14 mouse cellular contexts compared by ENCODE assay signal in the genomic region with DNA sequence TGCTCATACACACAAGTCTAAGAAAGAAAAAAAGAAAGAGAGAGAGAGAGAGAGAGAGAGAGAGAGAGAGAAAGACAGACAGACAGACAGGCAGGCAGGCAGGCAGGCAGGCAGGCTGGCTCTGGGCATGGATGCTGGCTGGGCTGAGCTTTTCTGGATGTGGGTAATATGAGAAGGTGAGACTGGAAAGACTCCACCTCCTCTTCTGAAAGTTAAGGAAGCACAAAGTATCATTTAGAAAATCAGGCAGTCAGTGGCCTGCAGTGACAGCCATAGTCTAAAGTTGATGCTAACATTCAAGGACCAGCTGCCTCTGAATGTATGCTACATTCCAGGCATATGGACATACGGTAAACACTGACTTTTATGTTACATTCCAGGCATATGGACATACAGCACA. TPM values are rescaled to one million over a fixed set of nuclear protein-coding genes. Genes with fewer than 3 reads are reported as not detected.
DNase-seq lines count a peak whose midpoint lies in the region; ATAC-seq and TF ChIP-seq lines count a peak whose summit lies in the region.
"Had no signal": no experiment of that assay in that cellular context is flagged by ENCODE, and none has a peak within 500 bp of the region (broad histone marks: within the 10 kb centered on the region; RNA-seq: fewer than 3 reads in every experiment).

No protein-coding gene starts in this region.

- H3K36me3 ChIP-seq in forebrain, embryonic 10.5 days (replicated peaks): peaks cover 36% of the 10 kb centered on the region
- H3K36me3 ChIP-seq in forebrain, embryonic 12.5 days (replicated peaks): peaks cover 26% of the 10 kb centered on the region
- H3K36me3 ChIP-seq in liver, postnatal 0 days (replicated peaks; ENCODE audit: insufficient read depth, low read length): peaks cover 18% of the 10 kb centered on the region
- peaks cover 19% of the 10 kb centered on the region for H3K36me3 ChIP-seq in liver, embryonic 11.5 days (ENCODE audit: control insufficient read depth, insufficient read depth, low read length)
- H3K36me3 ChIP-seq in limb, embryonic 12.5 days: peaks cover 25% of the 10 kb centered on the region

- DNase-seq in forebrain, embryonic 10.5 days (ENCODE audit: extremely low spot score, low spot score): no peak
- DNase-seq in liver, postnatal 0 days: no peak
- DNase-seq in liver, embryonic 11.5 days (ENCODE audit: low spot score): no peak
- peak; percentile 50 for DNase-seq in embryo, embryonic 11 days
- DNase-seq in cerebellum, adult 11 months: no peak
- DNase-seq: adrenal gland, postnatal 10 days; cerebellum, adult 18-20 months had no signal

- no peaks in the 10 kb centered on the region for H3K27me3 ChIP-seq in forebrain, embryonic 10.5 days (ENCODE audit: poor library complexity, severe bottlenecking)
- H3K27me3 ChIP-seq in forebrain, embryonic 12.5 days: no peaks in the 10 kb centered on the region
- H3K27me3 ChIP-seq in liver, postnatal 0 days (ENCODE audit: insufficient read depth, low read length): no peaks in the 10 kb centered on the region
- no peaks in the 10 kb centered on the region for H3K27me3 ChIP-seq in liver, embryonic 11.5 days (replicated peaks; ENCODE audit: control insufficient read depth, insufficient read depth, low read length)
- H3K27me3 ChIP-seq in limb, embryonic 12.5 days: no peaks in the 10 kb centered on the region
- H3K27me3 ChIP-seq: heart, embryonic 12.5 days; midbrain, embryonic 15.5 days had no signal

- H3K4me1 ChIP-seq in forebrain, embryonic 10.5 days: peaks cover 38% of the 10 kb centered on the region
- peaks cover 27% of the 10 kb centered on the region for H3K4me1 ChIP-seq in forebrain, embryonic 12.5 days
- peaks cover 5% of the 10 kb centered on the region for H3K4me1 ChIP-seq in liver, postnatal 0 days (ENCODE audit: insufficient read depth)
- peaks cover 14% of the 10 kb centered on the region for H3K4me1 ChIP-seq in liver, embryonic 11.5 days (replicated peaks; ENCODE audit: control insufficient read depth, insufficient read depth, low read length)
- peaks cover 43% of the 10 kb centered on the region for H3K4me1 ChIP-seq in limb, embryonic 12.5 days (replicated peaks)

- 88% methylated on average over 1 of the region's 1 CpGs for WGBS in forebrain, embryonic 10.5 days
- WGBS in forebrain, embryonic 12.5 days: 78% methylated on average over 1 of the region's 1 CpGs
- 82% methylated on average over 1 of the region's 1 CpGs for WGBS in liver, postnatal 0 days (ENCODE audit: insufficient replicate concordance)
- 81% methylated on average over 1 of the region's 1 CpGs for WGBS in liver, embryonic 11.5 days
- WGBS in limb, embryonic 12.5 days: 27% methylated on average over 1 of the region's 1 CpGs

- H3K4me3 ChIP-seq in forebrain, embryonic 10.5 days: no peak overlapping the region
- H3K4me3 ChIP-seq in forebrain, embryonic 12.5 days (replicated peaks): no peak overlapping the region
- H3K4me3 ChIP-seq in liver, postnatal 0 days (ENCODE audit: low read depth, low read length): no peak overlapping the region
- no peak overlapping the region for H3K4me3 ChIP-seq in liver, embryonic 11.5 days (ENCODE audit: low read depth, low read length)
- no peak overlapping the region for H3K4me3 ChIP-seq in limb, embryonic 12.5 days (replicated peaks)
- H3K4me3 ChIP-seq: heart, embryonic 12.5 days; midbrain, embryonic 15.5 days had no signal

- ATAC-seq in forebrain, embryonic 12.5 days (ENCODE audit: low FRiP score): no peak
- ATAC-seq in liver, postnatal 0 days: no peak
- ATAC-seq in liver, embryonic 11.5 days (replicated peaks; ENCODE audit: low FRiP score): no peak
- no peak for ATAC-seq in limb, embryonic 12.5 days (ENCODE audit: insufficient number of reproducible peaks, insufficient read depth, low FRiP score, low TSS enrichment, low read depth)
- no peak for ATAC-seq in monocyte, adult 5-6 weeks (replicated peaks; ENCODE audit: insufficient number of reproducible peaks, low FRiP score, low TSS enrichment, poor library complexity, severe bottlenecking)
- ATAC-seq: inflammation-experienced regulatory T-cells, adult 6 months; midbrain, embryonic 15.5 days had no signal

- H3K9ac ChIP-seq in forebrain, embryonic 12.5 days: no peak overlapping the region
- H3K9ac ChIP-seq in liver, postnatal 0 days (replicated peaks): no peak overlapping the region
- H3K9ac ChIP-seq in liver, embryonic 11.5 days (ENCODE audit: low read depth, low read length): no peak overlapping the region
- H3K9ac ChIP-seq in limb, embryonic 12.5 days (replicated peaks): peak overlapping the region; percentile 40; the same call in 1 of the 2 replicates
- H3K9ac ChIP-seq: heart, embryonic 12.5 days; midbrain, embryonic 15.5 days had no signal

- TF ChIP-seq CTCF in liver, postnatal 0 days (IDR thresholded peaks at IDR 0.05; ENCODE audit: low read depth): no peak

- no peak for TF ChIP-seq EP300 in liver, postnatal 0 days (IDR thresholded peaks at IDR 0.05; ENCODE audit: low read depth)

- H3K4me2 ChIP-seq in forebrain, embryonic 12.5 days: no peak overlapping the region
- no peak overlapping the region for H3K4me2 ChIP-seq in liver, postnatal 0 days (ENCODE audit: low read depth, low read length)
- H3K4me2 ChIP-seq in liver, embryonic 11.5 days: no peak overlapping the region
- H3K4me2 ChIP-seq in limb, embryonic 12.5 days: peak overlapping the region; percentile 35
- H3K4me2 ChIP-seq: heart, embryonic 12.5 days; midbrain, embryonic 15.5 days had no signal

- H3K27ac ChIP-seq in forebrain, embryonic 10.5 days: peak overlapping the region; percentile 15; the same call in 1 of the 2 replicates
- no peak overlapping the region for H3K27ac ChIP-seq in forebrain, embryonic 12.5 days
- peak overlapping the region; percentile 56; the same call in 1 of the 2 replicates for H3K27ac ChIP-seq in liver, postnatal 0 days (ENCODE audit: low read depth)
- H3K27ac ChIP-seq in liver, embryonic 11.5 days (ENCODE audit: low read depth, low read length): no peak overlapping the region
- peak overlapping the region; percentile 88 for H3K27ac ChIP-seq in limb, embryonic 12.5 days
- H3K27ac ChIP-seq: midbrain, embryonic 15.5 days had no signal

- no peaks in the 10 kb centered on the region for H3K9me3 ChIP-seq in forebrain, embryonic 10.5 days
- no peaks in the 10 kb centered on the region for H3K9me3 ChIP-seq in forebrain, embryonic 12.5 days
- no peaks in the 10 kb centered on the region for H3K9me3 ChIP-seq in liver, postnatal 0 days (ENCODE audit: low read length)
- H3K9me3 ChIP-seq in liver, embryonic 11.5 days (ENCODE audit: control insufficient read depth, low read length): no peaks in the 10 kb centered on the region
- no peaks in the 10 kb centered on the region for H3K9me3 ChIP-seq in limb, embryonic 12.5 days
- H3K9me3 ChIP-seq: heart, embryonic 12.5 days; midbrain, embryonic 15.5 days had no signal

RNA-seq across cellular contexts. Expression of a gene that starts 11.5 kb away (rescaled TPM):
- polyA plus RNA-seq in forebrain, embryonic 10.5 days (2016; fragmentation: Nextera tagmentation; extraction: Ambion mirVana): 146 and 150 TPM in 2 replicates
- 163 and 165 TPM in 2 replicates for polyA plus RNA-seq in forebrain, embryonic 12.5 days (2016; fragmentation: Nextera tagmentation; extraction: Ambion mirVana)
- polyA plus RNA-seq in liver, postnatal 0 days (2015; fragmentation: Nextera tagmentation; extraction: Ambion mirVana): 41.1 and 42.2 TPM in 2 replicates
- polyA plus RNA-seq in liver, embryonic 11.5 days (2014; fragmentation: Nextera tagmentation; extraction: Ambion mirVana): 79.0 and 83.2 TPM in 2 replicates
- polyA plus RNA-seq in limb, embryonic 12.5 days (2016; fragmentation: Nextera tagmentation; extraction: Ambion mirVana): 149 and 160 TPM in 2 replicates
- total RNA-seq in monocyte, adult 5-6 weeks (2017): 75.1 to 125 TPM (median 91.9 TPM) in 3 replicates

RNA-seq across cellular contexts. Expression of a gene that starts 12.4 kb away (rescaled TPM):
- polyA plus RNA-seq in forebrain, embryonic 10.5 days (2016; fragmentation: Nextera tagmentation; extraction: Ambion mirVana): 0.38 and 0.84 TPM in 2 replicates
- 0.61 and 1.2 TPM in 2 replicates for polyA plus RNA-seq in forebrain, embryonic 12.5 days (2016; fragmentation: Nextera tagmentation; extraction: Ambion mirVana)
- polyA plus RNA-seq in liver, postnatal 0 days (2015; fragmentation: Nextera tagmentation; extraction: Ambion mirVana): 0.17 TPM in 1 of 2 replicates, not detected in the other
- 0.53 TPM in 1 of 2 replicates, not detected in the other for polyA plus RNA-seq in liver, embryonic 11.5 days (2014; fragmentation: Nextera tagmentation; extraction: Ambion mirVana)
- polyA plus RNA-seq in limb, embryonic 12.5 days (2016; fragmentation: Nextera tagmentation; extraction: Ambion mirVana): 0.97 and 1.4 TPM in 2 replicates
- 3.6 to 4.9 TPM in 2 of 3 replicates, not detected in the other for total RNA-seq in monocyte, adult 5-6 weeks (2017)
- polyA plus RNA-seq: liver, embryonic 16.5 days had no signal

RNA-seq across cellular contexts. Expression of a gene that starts 19.8 kb away (rescaled TPM):
- 13.9 and 14.4 TPM in 2 replicates for polyA plus RNA-seq in forebrain, embryonic 10.5 days (2016; fragmentation: Nextera tagmentation; extraction: Ambion mirVana)
- 17.3 and 18.8 TPM in 2 replicates for polyA plus RNA-seq in forebrain, embryonic 12.5 days (2016; fragmentation: Nextera tagmentation; extraction: Ambion mirVana)
- polyA plus RNA-seq in liver, postnatal 0 days (2015; fragmentation: Nextera tagmentation; extraction: Ambion mirVana): 6.2 and 6.8 TPM in 2 replicates
- 31.4 and 33.0 TPM in 2 replicates for polyA plus RNA-seq in liver, embryonic 11.5 days (2014; fragmentation: Nextera tagmentation; extraction: Ambion mirVana)
- 11.3 and 16.8 TPM in 2 replicates for polyA plus RNA-seq in limb, embryonic 12.5 days (2016; fragmentation: Nextera tagmentation; extraction: Ambion mirVana)
- total RNA-seq in monocyte, adult 5-6 weeks (2017): 0.64 to 6.4 TPM (median 1.2 TPM) in 3 replicates

RNA-seq across cellular contexts. Expression of a gene that starts 59.0 kb away (rescaled TPM):
- 65.3 and 73.4 TPM in 2 replicates for polyA plus RNA-seq in forebrain, embryonic 10.5 days (2016; fragmentation: Nextera tagmentation; extraction: Ambion mirVana)
- 94.3 and 95.4 TPM in 2 replicates for polyA plus RNA-seq in forebrain, embryonic 12.5 days (2016; fragmentation: Nextera tagmentation; extraction: Ambion mirVana)
- 48.0 and 50.2 TPM in 2 replicates for polyA plus RNA-seq in liver, postnatal 0 days (2015; fragmentation: Nextera tagmentation; extraction: Ambion mirVana)
- polyA plus RNA-seq in liver, embryonic 11.5 days (2014; fragmentation: Nextera tagmentation; extraction: Ambion mirVana): 74.2 and 76.3 TPM in 2 replicates
- polyA plus RNA-seq in limb, embryonic 12.5 days (2016; fragmentation: Nextera tagmentation; extraction: Ambion mirVana): 60.5 and 61.5 TPM in 2 replicates
- 62.8 to 77.2 TPM (median 68.8 TPM) in 3 replicates for total RNA-seq in monocyte, adult 5-6 weeks (2017)

Comparison
In these comparisons a context has a peak if more than half of its experiments do, and no peak if none do; other contexts are left out.
1. H3K27ac ChIP-seq: peak in forebrain, embryonic 10.5 days (single experiment), liver, postnatal 0 days (single experiment) and limb, embryonic 12.5 days (single experiment); none in forebrain, embryonic 12.5 days (single experiment) and liver, embryonic 11.5 days (single experiment).